10 mouse cellular contexts compared by ENCODE assay signal in genomic region chr1:37518791-37519190, GRCm38 (mm10).
"Had no signal": no experiment of that assay in that cellular context is flagged by ENCODE, and none has a peak within 500 bp of the region (broad histone marks: within the 10 kb centered on the region; RNA-seq: fewer than 3 reads in every experiment).

No protein-coding gene starts in this region.

- H3K4me3 ChIP-seq: left cerebral cortex, adult 2 months; limb, embryonic 15.5 days; liver, embryonic 12.5 days; midbrain, embryonic 12.5 days; neural tube, embryonic 13.5 days had no signal

- DNase-seq: lung, embryonic 14.5 days; lung, postnatal 4 days; retina, postnatal 1 day; thymus, postnatal 36 days had no signal

- H3K9me3 ChIP-seq: limb, embryonic 15.5 days; liver, embryonic 12.5 days; midbrain, embryonic 12.5 days; neural tube, embryonic 13.5 days had no signal

- H3K27me3 ChIP-seq: limb, embryonic 15.5 days; liver, embryonic 12.5 days; midbrain, embryonic 12.5 days; neural tube, embryonic 13.5 days had no signal

- ATAC-seq: liver, embryonic 12.5 days; midbrain, embryonic 16.5 days had no signal

- H3K4me1 ChIP-seq: limb, embryonic 15.5 days; midbrain, embryonic 12.5 days; neural tube, embryonic 13.5 days had no signal

- H3K4me2 ChIP-seq: limb, embryonic 15.5 days; liver, embryonic 12.5 days; lung, embryonic 14.5 days; midbrain, embryonic 12.5 days; neural tube, embryonic 13.5 days had no signal

- H3K27ac ChIP-seq: left cerebral cortex, adult 2 months; limb, embryonic 15.5 days; liver, embryonic 12.5 days; midbrain, embryonic 12.5 days; neural tube, embryonic 13.5 days had no signal

- H3K36me3 ChIP-seq: limb, embryonic 15.5 days; liver, embryonic 12.5 days; midbrain, embryonic 12.5 days; neural tube, embryonic 13.5 days had no signal

- H3K9ac ChIP-seq: limb, embryonic 15.5 days; liver, embryonic 12.5 days; lung, embryonic 14.5 days; midbrain, embryonic 12.5 days; neural tube, embryonic 13.5 days had no signal
